Mouse (Mus musculus): Measurements from ENCODE around the gene Cs. TPM values are rescaled to one million over a fixed set of nuclear protein-coding genes. Genes with fewer than 3 reads are reported as not detected.
A peak's percentile ranks its signal among the peaks of the same experiment; 100 is the strongest.

Cs gene
- polyA plus RNA-seq, 1 experiment from 2014 or later: 284 TPM

GRCm38 (mm10) chr10:128340257-128340656 is 2.7 kb downstream of the Cs start:
- H3K4me2 ChIP-seq (ENCODE audit: low read depth): no peak overlapping the region
- H3K9ac ChIP-seq (ENCODE audit: low read length): no peak overlapping the region
- H3K36me3 ChIP-seq (ENCODE audit: control insufficient read depth, insufficient read depth, low read length): no peaks in the 10 kb centered on the region
- DNase-seq (ENCODE audit: low spot score) (no peak), ATAC-seq (ENCODE audit: insufficient read depth, low FRiP score, low TSS enrichment) (no peak)
- WGBS: 91% methylated on average over 2 of the region's 2 CpGs
- no peaks in the 10 kb centered on the region for H3K27me3 ChIP-seq (ENCODE audit: control insufficient read depth, insufficient read depth, low read length)
- H3K27ac ChIP-seq (ENCODE audit: low read depth, low read length): no peak overlapping the region
- H3K4me1 ChIP-seq (ENCODE audit: control insufficient read depth, insufficient read depth, low read length): peaks cover 9% of the 10 kb centered on the region
- no peak overlapping the region; the same call in 1 of the 2 replicates for H3K4me3 ChIP-seq (ENCODE audit: low read depth, low read length)
- no peaks in the 10 kb centered on the region for H3K9me3 ChIP-seq (ENCODE audit: control insufficient read depth, low read length)

GRCm38 (mm10) chr10:128343436-128343835 is 5.9 kb downstream of the Cs start:
- no peak for ATAC-seq (ENCODE audit: insufficient read depth, low FRiP score, low TSS enrichment)
- Histone ChIP-seq H3K4me1 (ENCODE audit: control insufficient read depth, insufficient read depth, low read length) (peaks cover 7% of the 10 kb centered on the region), H3K4me2 (ENCODE audit: low read depth) (no peak overlapping the region), H3K9me3 (ENCODE audit: control insufficient read depth, low read length) (no peaks in the 10 kb centered on the region), H3K27me3 (ENCODE audit: control insufficient read depth, insufficient read depth, low read length) (no peaks in the 10 kb centered on the region), H3K27ac (ENCODE audit: low read depth, low read length) (no peak overlapping the region), H3K9ac (ENCODE audit: low read length) (no peak overlapping the region), H3K4me3 (ENCODE audit: low read depth, low read length) (no peak overlapping the region), H3K36me3 (ENCODE audit: control insufficient read depth, insufficient read depth, low read length) (no peaks in the 10 kb centered on the region)
- no peak for DNase-seq (ENCODE audit: low spot score)
- WGBS: 90% methylated on average over 1 of the region's 1 CpGs

GRCm38 (mm10) chr10:128344568-128345275 is 7.2 kb downstream of the Cs start:
- Histone ChIP-seq H3K4me3 (ENCODE audit: low read depth, low read length) (no peak overlapping the region), H3K4me2 (ENCODE audit: low read depth) (no peak overlapping the region), H3K4me1 (ENCODE audit: control insufficient read depth, insufficient read depth, low read length) (no peaks in the 10 kb centered on the region), H3K27ac (ENCODE audit: low read depth, low read length) (no peak overlapping the region), H3K36me3 (ENCODE audit: control insufficient read depth, insufficient read depth, low read length) (no peaks in the 10 kb centered on the region), H3K27me3 (ENCODE audit: control insufficient read depth, insufficient read depth, low read length) (no peaks in the 10 kb centered on the region), H3K9me3 (ENCODE audit: control insufficient read depth, low read length) (no peaks in the 10 kb centered on the region), H3K9ac (ENCODE audit: low read length) (no peak overlapping the region)
- ATAC-seq (ENCODE audit: insufficient read depth, low FRiP score, low TSS enrichment) (no peak), DNase-seq (ENCODE audit: low spot score) (no peak)
- WGBS: 77% methylated on average over 7 of the region's 7 CpGs

- WGBS: 92% methylated on average over 8 of the region's 8 CpGs
- Histone ChIP-seq H3K9ac (ENCODE audit: low read length) (no peak overlapping the region), H3K36me3 (ENCODE audit: control insufficient read depth, insufficient read depth, low read length) (peaks cover 12% of the 10 kb centered on the region), H3K9me3 (ENCODE audit: control insufficient read depth, low read length) (no peaks in the 10 kb centered on the region), H3K27me3 (ENCODE audit: control insufficient read depth, insufficient read depth, low read length) (no peaks in the 10 kb centered on the region), H3K4me2 (ENCODE audit: low read depth) (no peak overlapping the region), H3K4me3 (ENCODE audit: low read depth, low read length) (no peak overlapping the region), H3K4me1 (ENCODE audit: control insufficient read depth, insufficient read depth, low read length) (no peaks in the 10 kb centered on the region), H3K27ac (ENCODE audit: low read depth, low read length) (no peak overlapping the region)
- ATAC-seq (ENCODE audit: insufficient read depth, low FRiP score, low TSS enrichment): no peak
- no peak for DNase-seq (ENCODE audit: low spot score)
Measured at GRCm38 (mm10) chr10:128347541-128347940, 10.0 kb downstream of the Cs start.

- Histone ChIP-seq H3K4me1 (ENCODE audit: control insufficient read depth, insufficient read depth, low read length) (no peaks in the 10 kb centered on the region), H3K36me3 (ENCODE audit: control insufficient read depth, insufficient read depth, low read length) (peaks cover 29% of the 10 kb centered on the region), H3K27ac (ENCODE audit: low read depth, low read length) (no peak overlapping the region), H3K4me2 (ENCODE audit: low read depth) (no peak overlapping the region), H3K27me3 (ENCODE audit: control insufficient read depth, insufficient read depth, low read length) (no peaks in the 10 kb centered on the region), H3K9me3 (ENCODE audit: control insufficient read depth, low read length) (no peaks in the 10 kb centered on the region), H3K9ac (ENCODE audit: low read length) (no peak overlapping the region), H3K4me3 (ENCODE audit: low read depth, low read length) (no peak overlapping the region)
- no peak for ATAC-seq (ENCODE audit: insufficient read depth, low FRiP score, low TSS enrichment)
- 64% methylated on average over 2 of the region's 2 CpGs for WGBS
- DNase-seq (ENCODE audit: low spot score): peak; percentile 31
Measured at GRCm38 (mm10) chr10:128358796-128359195, 21.3 kb downstream of the Cs start.

GRCm38 (mm10) chr10:128359226-128359625 is 21.7 kb downstream of the Cs start:
- ATAC-seq (ENCODE audit: insufficient read depth, low FRiP score, low TSS enrichment): no peak
- no peak overlapping the region for H3K4me2 ChIP-seq (ENCODE audit: low read depth)
- H3K36me3 ChIP-seq (ENCODE audit: control insufficient read depth, insufficient read depth, low read length): peaks cover 26% of the 10 kb centered on the region
- H3K9ac ChIP-seq (ENCODE audit: low read length): no peak overlapping the region
- H3K27me3 ChIP-seq (ENCODE audit: control insufficient read depth, insufficient read depth, low read length): no peaks in the 10 kb centered on the region
- H3K4me1 ChIP-seq (ENCODE audit: control insufficient read depth, insufficient read depth, low read length): no peaks in the 10 kb centered on the region
- 95% methylated on average over 6 of the region's 6 CpGs for WGBS
- H3K4me3 ChIP-seq (ENCODE audit: low read depth, low read length): no peak overlapping the region
- no peaks in the 10 kb centered on the region for H3K9me3 ChIP-seq (ENCODE audit: control insufficient read depth, low read length)
- H3K27ac ChIP-seq (ENCODE audit: low read depth, low read length): no peak overlapping the region
- DNase-seq (ENCODE audit: low spot score): no peak

GRCm38 (mm10) chr10:128361836-128362235 is 24.3 kb downstream of the Cs start:
- WGBS: 89% methylated on average over 6 of the region's 6 CpGs
- no peak overlapping the region for H3K4me3 ChIP-seq (ENCODE audit: low read depth, low read length)
- no peak overlapping the region for H3K9ac ChIP-seq (ENCODE audit: low read length)
- H3K9me3 ChIP-seq (ENCODE audit: control insufficient read depth, low read length): no peaks in the 10 kb centered on the region
- H3K4me2 ChIP-seq (ENCODE audit: low read depth): no peak overlapping the region
- peaks cover 27% of the 10 kb centered on the region for H3K36me3 ChIP-seq (ENCODE audit: control insufficient read depth, insufficient read depth, low read length)
- DNase-seq (ENCODE audit: low spot score) (no peak), ATAC-seq (ENCODE audit: insufficient read depth, low FRiP score, low TSS enrichment) (no peak)
- no peaks in the 10 kb centered on the region for H3K4me1 ChIP-seq (ENCODE audit: control insufficient read depth, insufficient read depth, low read length)
- no peaks in the 10 kb centered on the region for H3K27me3 ChIP-seq (ENCODE audit: control insufficient read depth, insufficient read depth, low read length)
- H3K27ac ChIP-seq (ENCODE audit: low read depth, low read length): no peak overlapping the region

GRCm38 (mm10) chr10:128362568-128362967 is 25.0 kb downstream of the Cs start:
- H3K36me3 ChIP-seq (ENCODE audit: control insufficient read depth, insufficient read depth, low read length): peaks cover 27% of the 10 kb centered on the region
- H3K4me1 ChIP-seq (ENCODE audit: control insufficient read depth, insufficient read depth, low read length): no peaks in the 10 kb centered on the region
- ATAC-seq (ENCODE audit: insufficient read depth, low FRiP score, low TSS enrichment) (no peak), DNase-seq (ENCODE audit: low spot score) (peak; percentile 51)
- no peak overlapping the region for H3K4me2 ChIP-seq (ENCODE audit: low read depth)
- no peak overlapping the region for H3K4me3 ChIP-seq (ENCODE audit: low read depth, low read length)
- no peaks in the 10 kb centered on the region for H3K27me3 ChIP-seq (ENCODE audit: control insufficient read depth, insufficient read depth, low read length)
- WGBS: 52% methylated on average over 3 of the region's 3 CpGs
- no peak overlapping the region for H3K9ac ChIP-seq (ENCODE audit: low read length)
- H3K9me3 ChIP-seq (ENCODE audit: control insufficient read depth, low read length): no peaks in the 10 kb centered on the region
- H3K27ac ChIP-seq (ENCODE audit: low read depth, low read length): no peak overlapping the region

GRCm38 (mm10) chr10:128367899-128368401 is 30.4 kb downstream of the Cs start:
- ATAC-seq (ENCODE audit: insufficient read depth, low FRiP score, low TSS enrichment): no peak
- no peaks in the 10 kb centered on the region for H3K9me3 ChIP-seq (ENCODE audit: control insufficient read depth, low read length)
- peak overlapping the region; percentile 67 for H3K4me3 ChIP-seq (ENCODE audit: low read depth, low read length)
- no peak for DNase-seq (ENCODE audit: low spot score)
- H3K27ac ChIP-seq (ENCODE audit: low read depth, low read length): peak overlapping the region; percentile 88
- peaks cover 5% of the 10 kb centered on the region; the same call in 1 of the 2 replicates for H3K36me3 ChIP-seq (ENCODE audit: control insufficient read depth, insufficient read depth, low read length)
- H3K9ac ChIP-seq (ENCODE audit: low read length): peak overlapping the region; percentile 70
- WGBS: 21% methylated on average over 19 of the region's 19 CpGs
- H3K4me2 ChIP-seq (ENCODE audit: low read depth): peak overlapping the region; percentile 88
- H3K4me1 ChIP-seq (ENCODE audit: control insufficient read depth, insufficient read depth, low read length): no peaks in the 10 kb centered on the region
- no peaks in the 10 kb centered on the region for H3K27me3 ChIP-seq (ENCODE audit: control insufficient read depth, insufficient read depth, low read length)

All from neural tube, embryonic 11.5 days (tissue).